Mouse (Mus musculus): Measurements from ENCODE around the gene Myo10. TPM values are rescaled to one million over a fixed set of nuclear protein-coding genes. Genes with fewer than 3 reads are reported as not detected.

Myo10 gene
- polyA plus RNA-seq (2014; fragmentation: Nextera tagmentation; extraction: Ambion mirVana), result 48.4 and 52.2 TPM in 2 replicates

- Histone ChIP-seq H3K4me2 (ENCODE audit: low read depth, severe bottlenecking) (peak within 1 kb of the TSS; percentile 57), H3K27me3 (ENCODE audit: control insufficient read depth, insufficient read depth, low read length) (no peaks in the 10 kb centered on the region), H3K4me3 (ENCODE audit: low read depth, low read length) (peak within 1 kb of the TSS; percentile 92), H3K9me3 (ENCODE audit: control insufficient read depth, low read length) (no peaks in the 10 kb centered on the region), H3K4me1 (ENCODE audit: control insufficient read depth, insufficient read depth, low read length) (peaks cover 36% of the 10 kb centered on the region), H3K27ac (replicated peaks; ENCODE audit: low read depth, low read length) (peak within 1 kb of the TSS; percentile 91), H3K36me3 (ENCODE audit: control insufficient read depth, insufficient read depth, low read length) (no peaks in the 10 kb centered on the region), H3K9ac (ENCODE audit: low read length) (peak within 1 kb of the TSS; percentile 96)
- ATAC-seq (ENCODE audit: insufficient number of reproducible peaks, low FRiP score, low TSS enrichment, low read depth), result peak; percentile 94
- peak; percentile 100 for DNase-seq (ENCODE audit: low spot score)
- WGBS, result under 1% methylated on average over 52 of the region's 53 CpGs
These were observed at the start of gene Myo10 for GRCm38 (mm10) chr15:25622200-25622866. Gene Myo10 (plus strand): TSS chr15:25622525.

GRCm38 (mm10) chr15:25573113-25573512 lies 49.2 kb upstream of the Myo10 start:
- Histone ChIP-seq H3K4me3 (ENCODE audit: low read depth, low read length) (no peak overlapping the region), H3K9me3 (ENCODE audit: control insufficient read depth, low read length) (no peaks in the 10 kb centered on the region), H3K27ac (replicated peaks; ENCODE audit: low read depth, low read length) (no peak overlapping the region), H3K36me3 (ENCODE audit: control insufficient read depth, insufficient read depth, low read length) (no peaks in the 10 kb centered on the region), H3K4me1 (ENCODE audit: control insufficient read depth, insufficient read depth, low read length) (no peaks in the 10 kb centered on the region), H3K9ac (ENCODE audit: low read length) (no peak overlapping the region), H3K27me3 (ENCODE audit: control insufficient read depth, insufficient read depth, low read length) (no peaks in the 10 kb centered on the region), H3K4me2 (ENCODE audit: low read depth, severe bottlenecking) (no peak overlapping the region)
- no peak for DNase-seq (ENCODE audit: low spot score)
- WGBS, result 60% methylated on average over 3 of the region's 3 CpGs
- no peak for ATAC-seq (ENCODE audit: insufficient number of reproducible peaks, low FRiP score, low TSS enrichment, low read depth)

- no peak overlapping the region for H3K4me3 ChIP-seq (ENCODE audit: low read depth, low read length)
- H3K27ac ChIP-seq (replicated peaks; ENCODE audit: low read depth, low read length), result no peak overlapping the region
- DNase-seq (ENCODE audit: low spot score), result no peak
- H3K9me3 ChIP-seq (ENCODE audit: control insufficient read depth, low read length), result no peaks in the 10 kb centered on the region
- H3K36me3 ChIP-seq (ENCODE audit: control insufficient read depth, insufficient read depth, low read length), result no peaks in the 10 kb centered on the region
- WGBS, result 81% methylated on average over 7 of the region's 7 CpGs
- H3K4me2 ChIP-seq (ENCODE audit: low read depth, severe bottlenecking), result no peak overlapping the region
- ATAC-seq (ENCODE audit: insufficient number of reproducible peaks, low FRiP score, low TSS enrichment, low read depth), result no peak
- H3K4me1 ChIP-seq (ENCODE audit: control insufficient read depth, insufficient read depth, low read length), result no peaks in the 10 kb centered on the region
- H3K9ac ChIP-seq (ENCODE audit: low read length), result no peak overlapping the region
- no peaks in the 10 kb centered on the region for H3K27me3 ChIP-seq (ENCODE audit: control insufficient read depth, insufficient read depth, low read length)
These were observed 48.3 kb upstream of the Myo10 start for GRCm38 (mm10) chr15:25573876-25574601.

GRCm38 (mm10) chr15:25577327-25578051 lies 44.8 kb upstream of the Myo10 start:
- H3K9me3 ChIP-seq (ENCODE audit: control insufficient read depth, low read length), result no peaks in the 10 kb centered on the region
- no peak overlapping the region for H3K4me3 ChIP-seq (ENCODE audit: low read depth, low read length)
- no peaks in the 10 kb centered on the region for H3K36me3 ChIP-seq (ENCODE audit: control insufficient read depth, insufficient read depth, low read length)
- 90% methylated on average over 8 of the region's 8 CpGs for WGBS
- DNase-seq (ENCODE audit: low spot score), result no peak
- H3K9ac ChIP-seq (ENCODE audit: low read length), result no peak overlapping the region
- H3K4me1 ChIP-seq (ENCODE audit: control insufficient read depth, insufficient read depth, low read length), result no peaks in the 10 kb centered on the region
- no peak for ATAC-seq (ENCODE audit: insufficient number of reproducible peaks, low FRiP score, low TSS enrichment, low read depth)
- H3K27me3 ChIP-seq (ENCODE audit: control insufficient read depth, insufficient read depth, low read length), result no peaks in the 10 kb centered on the region
- H3K27ac ChIP-seq (replicated peaks; ENCODE audit: low read depth, low read length), result no peak overlapping the region
- no peak overlapping the region for H3K4me2 ChIP-seq (ENCODE audit: low read depth, severe bottlenecking)

GRCm38 (mm10) chr15:25578369-25578768 lies 44.0 kb upstream of the Myo10 start:
- Histone ChIP-seq H3K9ac (ENCODE audit: low read length) (no peak overlapping the region), H3K27me3 (ENCODE audit: control insufficient read depth, insufficient read depth, low read length) (no peaks in the 10 kb centered on the region), H3K4me1 (ENCODE audit: control insufficient read depth, insufficient read depth, low read length) (no peaks in the 10 kb centered on the region), H3K9me3 (ENCODE audit: control insufficient read depth, low read length) (no peaks in the 10 kb centered on the region), H3K4me3 (ENCODE audit: low read depth, low read length) (no peak overlapping the region), H3K4me2 (ENCODE audit: low read depth, severe bottlenecking) (no peak overlapping the region), H3K36me3 (ENCODE audit: control insufficient read depth, insufficient read depth, low read length) (no peaks in the 10 kb centered on the region), H3K27ac (replicated peaks; ENCODE audit: low read depth, low read length) (no peak overlapping the region)
- WGBS, result 66% methylated on average over 4 of the region's 4 CpGs
- ATAC-seq (ENCODE audit: insufficient number of reproducible peaks, low FRiP score, low TSS enrichment, low read depth) (no peak), DNase-seq (ENCODE audit: low spot score) (no peak)

GRCm38 (mm10) chr15:25580731-25581130 lies 41.6 kb upstream of the Myo10 start:
- ATAC-seq (ENCODE audit: insufficient number of reproducible peaks, low FRiP score, low TSS enrichment, low read depth) (no peak), DNase-seq (ENCODE audit: low spot score) (no peak)
- peak overlapping the region; percentile 38; the same call in 1 of the 2 replicates for H3K27ac ChIP-seq (replicated peaks; ENCODE audit: low read depth, low read length)

GRCm38 (mm10) chr15:25582055-25582454 lies 40.3 kb upstream of the Myo10 start:
- Histone ChIP-seq H3K36me3 (ENCODE audit: control insufficient read depth, insufficient read depth, low read length) (no peaks in the 10 kb centered on the region), H3K9ac (ENCODE audit: low read length) (no peak overlapping the region), H3K27me3 (ENCODE audit: control insufficient read depth, insufficient read depth, low read length) (no peaks in the 10 kb centered on the region), H3K9me3 (ENCODE audit: control insufficient read depth, low read length) (no peaks in the 10 kb centered on the region), H3K4me3 (ENCODE audit: low read depth, low read length) (no peak overlapping the region), H3K4me2 (ENCODE audit: low read depth, severe bottlenecking) (no peak overlapping the region), H3K4me1 (ENCODE audit: control insufficient read depth, insufficient read depth, low read length) (no peaks in the 10 kb centered on the region), H3K27ac (replicated peaks; ENCODE audit: low read depth, low read length) (no peak overlapping the region)
- ATAC-seq (ENCODE audit: insufficient number of reproducible peaks, low FRiP score, low TSS enrichment, low read depth) (no peak), DNase-seq (ENCODE audit: low spot score) (no peak)
- 73% methylated on average over 6 of the region's 6 CpGs for WGBS

More at GRCm38 (mm10) chr15:25580731-25581130, 41.6 kb upstream of the Myo10 start:
- 69% methylated on average over 6 of the region's 6 CpGs for WGBS
- Histone ChIP-seq H3K36me3 (ENCODE audit: control insufficient read depth, insufficient read depth, low read length) (no peaks in the 10 kb centered on the region), H3K9ac (ENCODE audit: low read length) (no peak overlapping the region), H3K4me1 (ENCODE audit: control insufficient read depth, insufficient read depth, low read length) (no peaks in the 10 kb centered on the region), H3K9me3 (ENCODE audit: control insufficient read depth, low read length) (no peaks in the 10 kb centered on the region), H3K4me2 (ENCODE audit: low read depth, severe bottlenecking) (no peak overlapping the region), H3K4me3 (ENCODE audit: low read depth, low read length) (no peak overlapping the region), H3K27me3 (ENCODE audit: control insufficient read depth, insufficient read depth, low read length) (no peaks in the 10 kb centered on the region)

GRCm38 (mm10) chr15:25583361-25583760 lies 39.0 kb upstream of the Myo10 start:
- no peak overlapping the region for H3K9ac ChIP-seq (ENCODE audit: low read length)
- DNase-seq (ENCODE audit: low spot score) (no peak), ATAC-seq (ENCODE audit: insufficient number of reproducible peaks, low FRiP score, low TSS enrichment, low read depth) (no peak)
- H3K27ac ChIP-seq (replicated peaks; ENCODE audit: low read depth, low read length), result no peak overlapping the region
- no peaks in the 10 kb centered on the region for H3K27me3 ChIP-seq (ENCODE audit: control insufficient read depth, insufficient read depth, low read length)
- H3K9me3 ChIP-seq (ENCODE audit: control insufficient read depth, low read length), result no peaks in the 10 kb centered on the region
- no peak overlapping the region for H3K4me2 ChIP-seq (ENCODE audit: low read depth, severe bottlenecking)
- no peaks in the 10 kb centered on the region for H3K36me3 ChIP-seq (ENCODE audit: control insufficient read depth, insufficient read depth, low read length)
- WGBS, result 91% methylated on average over 8 of the region's 8 CpGs
- no peak overlapping the region for H3K4me3 ChIP-seq (ENCODE audit: low read depth, low read length)
- no peaks in the 10 kb centered on the region for H3K4me1 ChIP-seq (ENCODE audit: control insufficient read depth, insufficient read depth, low read length)
